Mouse (Mus musculus): ENCODE data around the gene Idi2.

Gene Idi2

DNA sequence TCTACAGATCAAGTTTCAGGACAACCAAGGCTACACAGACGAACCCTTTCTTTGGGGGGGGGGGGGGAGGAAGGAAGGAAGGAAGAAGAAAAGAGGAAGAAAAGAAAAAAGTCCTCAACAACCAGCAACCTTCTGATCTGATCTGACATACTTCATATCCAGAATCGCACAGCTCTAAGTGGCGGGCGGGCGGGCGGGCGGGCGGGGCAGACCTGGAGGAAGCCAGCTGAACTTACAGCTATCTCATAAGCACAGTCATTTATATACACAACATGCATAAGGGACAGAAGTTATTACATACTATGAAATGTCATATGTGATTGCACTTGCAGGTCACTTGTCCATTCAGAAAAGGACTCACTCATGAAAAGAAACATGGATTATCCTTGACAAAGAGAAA, 46.8 kb downstream of the Idi2 start:
- no peak for DNase-seq

DNA sequence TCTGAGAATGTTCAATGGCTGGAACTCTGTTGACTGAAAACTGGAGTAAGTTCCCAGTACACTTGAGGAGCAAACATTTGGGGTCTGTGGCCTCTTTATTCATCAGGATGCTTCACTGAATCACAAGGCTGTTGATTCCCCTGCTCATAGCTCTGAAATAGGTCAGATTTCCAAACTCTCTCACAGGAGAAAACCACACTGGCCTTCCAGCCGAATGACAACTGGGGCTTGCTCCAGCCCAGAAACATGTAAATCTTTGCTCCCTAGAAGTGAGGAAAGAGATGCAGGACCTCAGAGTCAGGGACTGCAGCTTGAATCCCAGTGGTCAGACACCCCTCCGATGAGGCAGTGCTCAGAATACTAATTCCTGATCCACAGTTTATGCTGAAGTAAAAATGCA, 50.6 kb downstream of the Idi2 start:
- no peak for DNase-seq

All from B cell, adult 2 months (primary cell).